ENCODE assay signal across 7 mouse cellular contexts in genomic region chr9:52168686-52169270, GRCm38 (mm10). TPM values are rescaled to one million over a fixed set of nuclear protein-coding genes. Genes with fewer than 3 reads are reported as not detected.
DNase-seq lines count a peak whose midpoint lies in the region; ATAC-seq and TF ChIP-seq lines count a peak whose summit lies in the region.

No protein-coding gene starts in this region.

- no peak for TF ChIP-seq CTCF in spleen, adult 2 months (IDR thresholded peaks at IDR 0.05; ENCODE audit: extremely low read depth, insufficient read depth, insufficient read length, insufficient replicate concordance)

- peak overlapping the region; percentile 68 for H3K4me2 ChIP-seq in intestine, embryonic 14.5 days (ENCODE audit: low read length)

- under 1% methylated on average over 28 of the region's 34 CpGs for WGBS in intestine, embryonic 14.5 days
- 1% methylated on average over 32 of the region's 34 CpGs for WGBS in midbrain, embryonic 10.5 days
- WGBS in spleen, adult 2 months = 2% methylated on average over 34 of the region's 34 CpGs

- H3K4me1 ChIP-seq in intestine, embryonic 14.5 days (replicated peaks; ENCODE audit: control insufficient read depth, insufficient read depth, low read length) = peaks cover 13% of the 10 kb centered on the region
- H3K4me1 ChIP-seq in midbrain, embryonic 10.5 days = peaks cover 43% of the 10 kb centered on the region
- H3K4me1 ChIP-seq in spleen, adult 2 months (ENCODE audit: control insufficient read depth, insufficient read depth, insufficient read length) = peaks cover 14% of the 10 kb centered on the region

- no peaks in the 10 kb centered on the region for H3K36me3 ChIP-seq in intestine, embryonic 14.5 days (ENCODE audit: control insufficient read depth, insufficient read depth, low read length)
- H3K36me3 ChIP-seq in midbrain, embryonic 10.5 days = no peaks in the 10 kb centered on the region
- H3K36me3 ChIP-seq in spleen, adult 2 months (ENCODE audit: control insufficient read depth, insufficient read depth, low read length) = no peaks in the 10 kb centered on the region

- H3K27ac ChIP-seq in intestine, embryonic 14.5 days (ENCODE audit: low read depth) = peak overlapping the region; percentile 86
- H3K27ac ChIP-seq in midbrain, embryonic 10.5 days (replicated peaks) = peak overlapping the region; percentile 99
- peak overlapping the region; percentile 61 for H3K27ac ChIP-seq in spleen, adult 2 months (ENCODE audit: insufficient read depth, low read length)

- H3K9me3 ChIP-seq in intestine, embryonic 14.5 days (ENCODE audit: control insufficient read depth, low read length) = no peaks in the 10 kb centered on the region
- no peaks in the 10 kb centered on the region for H3K9me3 ChIP-seq in midbrain, embryonic 10.5 days (replicated peaks)

- H3K4me3 ChIP-seq in intestine, embryonic 14.5 days (ENCODE audit: low read depth, low read length) = peak overlapping the region; percentile 54
- peak overlapping the region; percentile 93 for H3K4me3 ChIP-seq in midbrain, embryonic 10.5 days
- H3K4me3 ChIP-seq in spleen, adult 2 months (ENCODE audit: extremely low read depth, insufficient read depth, insufficient read length) = peak overlapping the region; percentile 73; the same call in 1 of the 2 replicates

- ATAC-seq in common myeloid progenitor, adult 5-6 weeks (replicated peaks; ENCODE audit: low read depth, poor library complexity, severe bottlenecking) = peak; percentile 80
- peak; percentile 80 for ATAC-seq in intestine, embryonic 14.5 days (replicated peaks; ENCODE audit: low FRiP score, low TSS enrichment, low read depth)

- H3K27me3 ChIP-seq in intestine, embryonic 14.5 days (replicated peaks; ENCODE audit: control insufficient read depth, insufficient read depth, low read length) = peaks cover 18% of the 10 kb centered on the region; the same call in 1 of the 2 replicates
- peaks cover 25% of the 10 kb centered on the region for H3K27me3 ChIP-seq in midbrain, embryonic 10.5 days (ENCODE audit: low read depth, poor library complexity, severe bottlenecking)
- peaks cover 13% of the 10 kb centered on the region for H3K27me3 ChIP-seq in spleen, adult 2 months (ENCODE audit: control insufficient read depth, insufficient read depth, low read length)

- H3K9ac ChIP-seq in intestine, embryonic 14.5 days (ENCODE audit: low read length) = peak overlapping the region; percentile 93

- intact Hi-C loops in left cerebral cortex, postnatal 4 days (cut with DNase I) = loop anchor here (10.0 kb wide), 2 partner anchors 76 to 116 kb away; no protein-coding TSS in a partner anchor

- peak; percentile 88 to 96 for DNase-seq in adrenal gland, adult (ENCODE audit: inconsistent age in 2 of 2, low spot score in 1 of 2)
- peak; percentile 69 for DNase-seq in gastrocnemius, postnatal 10 days
- peak; percentile 89 for DNase-seq in intestine, embryonic 14.5 days (ENCODE audit: low spot score)
- peak; percentile 83 for DNase-seq in left cerebral cortex, postnatal 4 days
- peak; percentile 87 for DNase-seq in midbrain, embryonic 10.5 days (ENCODE audit: low spot score)
- DNase-seq in spleen, adult 2 months (ENCODE audit: low read depth in 1 of 2, low spot score in 2 of 2) = peak; percentile 29 to 61

- no peak for TF ChIP-seq POLR2A in spleen, adult 2 months (IDR thresholded peaks at IDR 0.05; ENCODE audit: low read depth, low read length)

RNA-seq across cellular contexts. Expression of gene Zc3h12c, which starts 0.4 kb away (rescaled TPM):
- total RNA-seq in common myeloid progenitor, adult 5-6 weeks (2017) = 4.9 and 8.7 TPM in 2 replicates
- total RNA-seq in gastrocnemius, postnatal 10 days (2021) = 1 to 10 TPM; 7.2 to 8.6 TPM
- polyA plus RNA-seq in intestine, embryonic 14.5 days (2014; fragmentation: Nextera tagmentation; extraction: Ambion mirVana) = 4.0 and 4.2 TPM in 2 replicates
- total RNA-seq in left cerebral cortex, postnatal 4 days (2021) = 10 to 100 TPM; 13.5 to 14.8 TPM
- 6.9 and 9.6 TPM in 2 replicates for polyA plus RNA-seq in midbrain, embryonic 10.5 days (2016; fragmentation: Nextera tagmentation; extraction: Ambion mirVana)
- 1.4 and 1.7 TPM in 2 replicates for polyA plus RNA-seq in spleen, adult 2 months (2012; rRNA removed)

Comparison
In these comparisons a context has a peak if more than half of its experiments do, and no peak if none do; other contexts are left out.
1. Peak in every context shown above with its lines: DNase-seq, ATAC-seq, H3K4me3 ChIP-seq and H3K27ac ChIP-seq.